Mouse (Mus musculus) lung, embryonic 16.5 days (tissue): ENCODE measurements around the gene Krt71. TPM values are rescaled to one million over a fixed set of nuclear protein-coding genes. Genes with fewer than 3 reads are reported as not detected.
"Not testable (repeated sequence)": the region's sequence is repeated elsewhere in the genome, so short reads cannot be mapped to it uniquely, and the experiment has no call there.

ENCODE experiments used
- ATAC-seq: fragments of 200-750 bp; cut with Nextera tagmentation; 2 replicates; pipeline ENCODE4 v1.8.0; 2017; ENCODE audit warnings: low read depth, mild to moderate bottlenecking, moderate library complexity
- H3K27ac ChIP-seq: fragments of 300-500 bp; sonication (generic); 2 replicates; pipeline ENCODE4 v1.5.1; 2014; ENCODE audit warnings: mild to moderate bottlenecking, control low read depth, low read length
- H3K27me3 ChIP-seq: fragments of 300-500 bp; sonication (generic); 2 replicates; pipeline ENCODE4 v1.6.1; 2014; ENCODE audit warnings: low read depth, low read length, mixed read lengths; ENCODE audit not compliant: control insufficient read depth, insufficient read depth
- H3K36me3 ChIP-seq: fragments of 300-500 bp; sonication (generic); 2 replicates; pipeline ENCODE4 v1.6.1; 2014; ENCODE audit warnings: low read length; ENCODE audit not compliant: control insufficient read depth, insufficient read depth
- H3K4me1 ChIP-seq: fragments of 300-500 bp; sonication (generic); replicated peaks from 2 replicates; pipeline ENCODE4 v1.6.1; 2014; ENCODE audit warnings: low read length, mixed read lengths; ENCODE audit not compliant: control insufficient read depth, insufficient read depth
- H3K4me2 ChIP-seq: fragments of 300-500 bp; sonication (generic); 2 replicates; pipeline ENCODE4 v1.6.1; 2014; ENCODE audit warnings: low read depth, low read length, control low read depth
- H3K4me3 ChIP-seq: fragments of 300-500 bp; sonication (generic); 2 replicates; pipeline ENCODE4 v1.5.1; 2014; ENCODE audit warnings: mild to moderate bottlenecking, low read length, control low read depth
- H3K9ac ChIP-seq: fragments of 300-500 bp; sonication (generic); 2 replicates; pipeline ENCODE4 v1.6.1; 2014; ENCODE audit warnings: low read length, control low read depth
- H3K9me3 ChIP-seq: fragments of 300-500 bp; sonication (generic); 2 replicates; pipeline ENCODE4 v1.6.1; 2016; ENCODE audit warnings: low read length; ENCODE audit not compliant: control insufficient read depth
- WGBS: fragments of 180-500 bp; shearing (Covaris S2); extraction: QIAGEN DNeasy Blood & Tissue Kit; methylation state at CpG from one replicate; pipeline ENCODE4 v1.1.7; 2014; 5-methylcytosine and 5-hydroxymethylcytosine counted together
- microRNA-seq: library from miRNA; unstranded; fragments of <30 nt; microRNA quantifications from one replicate; pipeline ENCODE4, GENCODE M21; 2016
- polyA plus RNA-seq: library from polyadenylated mRNA; unstranded; fragments of >200 nt; fragmentation: Nextera tagmentation; extraction: Ambion mirVana; gene quantifications from 2 replicates; pipeline ENCODE4 v1.2.1, GENCODE M21; 2015

The Krt71 gene
- polyA plus RNA-seq, 1 experiment from 2014 or later, result not detected

GRCm38 (mm10) chr15:101697326-101698188 is 45.4 kb downstream of the Krt71 start:
- Histone ChIP-seq H3K36me3 (no peaks in the 10 kb centered on the region), H3K9ac (no peak overlapping the region), H3K4me2 (no peak overlapping the region), H3K9me3 (no peaks in the 10 kb centered on the region), H3K4me1 (no peaks in the 10 kb centered on the region), H3K27ac (no peak overlapping the region), H3K4me3 (no peak overlapping the region), H3K27me3 (no peaks in the 10 kb centered on the region)
- ATAC-seq, result no peak
- 64% methylated on average over 8 of the region's 8 CpGs for WGBS

GRCm38 (mm10) chr15:101694207-101694606 is 48.7 kb downstream of the Krt71 start, which contains the start of gene Krt6a:
Gene Krt6a (minus strand): TSS chr15:101694307.
- Histone ChIP-seq H3K27ac (no peak within 1 kb of the TSS), H3K4me2 (no peak within 1 kb of the TSS), H3K9ac (no peak within 1 kb of the TSS), H3K9me3 (no peaks in the 10 kb centered on the region), H3K36me3 (no peaks in the 10 kb centered on the region), H3K27me3 (no peaks in the 10 kb centered on the region), H3K4me3 (no peak within 1 kb of the TSS), H3K4me1 (no peaks in the 10 kb centered on the region)
- 71% methylated on average over 5 of the region's 5 CpGs for WGBS
- ATAC-seq, result no peak

GRCm38 (mm10) chr15:101690460-101690859 is 52.4 kb downstream of the Krt71 start:
- 85% methylated on average over 5 of the region's 5 CpGs for WGBS
- not testable (repeated sequence) for ATAC-seq, H3K9ac ChIP-seq

GRCm38 (mm10) chr15:101688161-101688560 is 54.7 kb downstream of the Krt71 start:
- Histone ChIP-seq H3K9ac (no peak overlapping the region), H3K4me1 (no peaks in the 10 kb centered on the region), H3K27ac (no peak overlapping the region), H3K36me3 (no peaks in the 10 kb centered on the region), H3K27me3 (no peaks in the 10 kb centered on the region), H3K4me2 (no peak overlapping the region), H3K9me3 (no peaks in the 10 kb centered on the region), H3K4me3 (no peak overlapping the region)
- WGBS, result 55% methylated on average over 2 of the region's 2 CpGs
- no peak for ATAC-seq

More at GRCm38 (mm10) chr15:101690460-101690859, 52.4 kb downstream of the Krt71 start:
- not testable (repeated sequence) for H3K36me3 ChIP-seq, H3K4me1 ChIP-seq, H3K27me3 ChIP-seq, H3K27ac ChIP-seq, H3K4me2 ChIP-seq, H3K4me3 ChIP-seq, H3K9me3 ChIP-seq

Small RNA genes lying within 50 kb of the gene (microRNA-seq; reads per million reads assigned to microRNA genes)
- gene Gm44323, result not detected
- gene Gm44342, result not detected

Other genes with a start within 250 kb of the Krt71 start
- gene Gm49425, start 225.8 kb downstream of the Krt71 start, polyA plus RNA-seq, result not detected in 2 replicates
- not detected in 2 replicates for gene Krt84, start 210.3 kb downstream of the Krt71 start, polyA plus RNA-seq
- not detected in 2 replicates for gene Krt82, start 192.4 kb downstream of the Krt71 start, polyA plus RNA-seq
- gene Krt90, start 180.2 kb downstream of the Krt71 start, polyA plus RNA-seq, result not detected in 2 replicates
- 0.28 and 0.29 TPM in 2 replicates for gene Krt75, start 169.2 kb downstream of the Krt71 start, polyA plus RNA-seq
- gene Gm5414, start 114.9 kb downstream of the Krt71 start, polyA plus RNA-seq, result not detected in 2 replicates
- gene Gm5478, start 95.7 kb downstream of the Krt71 start, polyA plus RNA-seq, result not detected in 2 replicates
- not detected in 2 replicates for gene Krt6b, start 62.8 kb downstream of the Krt71 start, polyA plus RNA-seq
- 0.67 and 1.3 TPM in 2 replicates for gene Krt6a, start 48.8 kb downstream of the Krt71 start, polyA plus RNA-seq
- 4.4 and 9.4 TPM in 2 replicates for gene Krt5, start 30.2 kb downstream of the Krt71 start, polyA plus RNA-seq
- not detected in 2 replicates for gene Krt72, start 43.4 kb upstream of the Krt71 start, polyA plus RNA-seq
- not detected in 2 replicates for gene Krt73, start 59.2 kb upstream of the Krt71 start, polyA plus RNA-seq
- not detected in 2 replicates for gene Krt2, start 75.1 kb upstream of the Krt71 start, polyA plus RNA-seq
- 0.29 and 4.4 TPM in 2 replicates for gene Krt1, start 107.7 kb upstream of the Krt71 start, polyA plus RNA-seq
- gene Krt77, start 126.6 kb upstream of the Krt71 start, polyA plus RNA-seq, result 1.0 TPM in 1 of 2 replicates, not detected in the other
- gene Krt76, start 149.8 kb upstream of the Krt71 start, polyA plus RNA-seq, result not detected in 2 replicates
- gene Krt4, start 181.6 kb upstream of the Krt71 start, polyA plus RNA-seq, result 14.2 and 23.3 TPM in 2 replicates
- 0.80 and 1.2 TPM in 2 replicates for gene Krt79, start 197.2 kb upstream of the Krt71 start, polyA plus RNA-seq
- 0.10 and 0.21 TPM in 2 replicates for gene Krt78, start 211.2 kb upstream of the Krt71 start, polyA plus RNA-seq